Mouse (Mus musculus) heart, embryonic 15.5 days (tissue): Measurements from ENCODE around the gene 1700017N19Rik. TPM values are rescaled to one million over a fixed set of nuclear protein-coding genes. Genes with fewer than 3 reads are reported as not detected.
A peak's percentile ranks its signal among the peaks of the same experiment; 100 is the strongest.

Source experiments
- ATAC-seq: fragments of 200-750 bp; cut with Nextera tagmentation; replicated peaks from 2 replicates; pipeline ENCODE4 v1.8.0; 2017; ENCODE audit warnings: low read depth, moderate TSS enrichment; ENCODE audit not compliant: insufficient number of reproducible peaks, insufficient read depth, low FRiP score
- H3K27ac ChIP-seq: fragments of 300-500 bp; sonication (generic); 2 replicates; pipeline ENCODE4 v1.5.1; 2015; ENCODE audit warnings: mild to moderate bottlenecking, inconsistent platforms
- H3K27me3 ChIP-seq: fragments of 300-500 bp; sonication (generic); 2 replicates; pipeline ENCODE4 v1.6.1; 2015; ENCODE audit warnings: inconsistent platforms
- H3K36me3 ChIP-seq: fragments of 300-500 bp; sonication (generic); 2 replicates; pipeline ENCODE4 v1.6.1; 2015; ENCODE audit warnings: mild to moderate bottlenecking, inconsistent platforms
- H3K4me1 ChIP-seq: fragments of 300-500 bp; sonication (generic); replicated peaks from 2 replicates; pipeline ENCODE4 v1.6.1; 2015; ENCODE audit warnings: inconsistent platforms
- H3K4me2 ChIP-seq: fragments of 300-500 bp; sonication (generic); 2 replicates; pipeline ENCODE4 v1.6.1; 2015; ENCODE audit warnings: inconsistent platforms, mild to moderate bottlenecking, moderate library complexity
- H3K4me3 ChIP-seq: fragments of 300-500 bp; sonication (generic); 2 replicates; pipeline ENCODE4 v1.5.1; 2015; ENCODE audit warnings: mild to moderate bottlenecking, inconsistent platforms
- H3K9ac ChIP-seq: fragments of 300-500 bp; sonication (generic); 2 replicates; pipeline ENCODE4 v1.6.1; 2015; ENCODE audit warnings: mild to moderate bottlenecking, inconsistent platforms
- H3K9me3 ChIP-seq: fragments of 300-500 bp; sonication (generic); replicated peaks from 2 replicates; pipeline ENCODE4 v1.6.1; 2016; ENCODE audit warnings: inconsistent platforms
- WGBS: fragments of 180-500 bp; shearing (Covaris S2); methylation state at CpG from one replicate; pipeline ENCODE4 v1.1.7; 2015; ENCODE audit warnings: mixed read lengths; 5-methylcytosine and 5-hydroxymethylcytosine counted together
- polyA plus RNA-seq: library from polyadenylated mRNA; unstranded; fragments of >200 nt; fragmentation: Nextera tagmentation; extraction: Ambion mirVana; gene quantifications from 2 replicates; pipeline ENCODE4 v1.2.1, GENCODE M21; 2015

1700017N19Rik gene
- polyA plus RNA-seq, 1 experiment from 2014 or later = not detected

GRCm38 (mm10) chr10:100603511-100603910 is 13.2 kb downstream of the 1700017N19Rik start:
- Histone ChIP-seq H3K4me1 (no peaks in the 10 kb centered on the region), H3K9ac (no peak overlapping the region), H3K4me2 (no peak overlapping the region), H3K27me3 (no peaks in the 10 kb centered on the region), H3K36me3 (no peaks in the 10 kb centered on the region), H3K27ac (no peak overlapping the region), H3K4me3 (no peak overlapping the region), H3K9me3 (no peaks in the 10 kb centered on the region)
- no peak for ATAC-seq
- 83% methylated on average over 9 of the region's 9 CpGs for WGBS

- Histone ChIP-seq H3K36me3 (no peaks in the 10 kb centered on the region), H3K9me3 (no peaks in the 10 kb centered on the region), H3K27me3 (no peaks in the 10 kb centered on the region), H3K4me3 (no peak overlapping the region), H3K9ac (no peak overlapping the region), H3K4me2 (no peak overlapping the region), H3K4me1 (no peaks in the 10 kb centered on the region), H3K27ac (no peak overlapping the region)
- 52% methylated on average over 2 of the region's 2 CpGs for WGBS
- ATAC-seq = no peak
Measured at GRCm38 (mm10) chr10:100604254-100604653, 14.0 kb downstream of the 1700017N19Rik start.

GRCm38 (mm10) chr10:100617233-100617903 is 27.1 kb downstream of the 1700017N19Rik start:
- Histone ChIP-seq H3K36me3 (no peaks in the 10 kb centered on the region), H3K4me2 (no peak overlapping the region), H3K27ac (no peak overlapping the region), H3K27me3 (no peaks in the 10 kb centered on the region), H3K4me3 (no peak overlapping the region), H3K4me1 (no peaks in the 10 kb centered on the region), H3K9ac (no peak overlapping the region), H3K9me3 (no peaks in the 10 kb centered on the region)
- 65% methylated on average over 6 of the region's 6 CpGs for WGBS
- ATAC-seq = no peak

GRCm38 (mm10) chr10:100619474-100619873 is 29.2 kb downstream of the 1700017N19Rik start:
- Histone ChIP-seq H3K9me3 (no peaks in the 10 kb centered on the region), H3K4me1 (no peaks in the 10 kb centered on the region), H3K27ac (no peak overlapping the region), H3K36me3 (no peaks in the 10 kb centered on the region), H3K9ac (no peak overlapping the region), H3K27me3 (no peaks in the 10 kb centered on the region), H3K4me2 (no peak overlapping the region), H3K4me3 (no peak overlapping the region)
- no peak for ATAC-seq
- 77% methylated on average over 7 of the region's 7 CpGs for WGBS

- Histone ChIP-seq H3K4me2 (no peak overlapping the region), H3K36me3 (no peaks in the 10 kb centered on the region), H3K4me1 (no peaks in the 10 kb centered on the region), H3K9me3 (no peaks in the 10 kb centered on the region), H3K9ac (no peak overlapping the region), H3K27me3 (no peaks in the 10 kb centered on the region), H3K4me3 (no peak overlapping the region), H3K27ac (no peak overlapping the region)
- no peak for ATAC-seq
- 83% methylated on average over 12 of the region's 12 CpGs for WGBS
Measured at GRCm38 (mm10) chr10:100620040-100620439, 29.8 kb downstream of the 1700017N19Rik start.

GRCm38 (mm10) chr10:100622494-100622893 is 32.2 kb downstream of the 1700017N19Rik start:
- no peak overlapping the region for H3K4me2 ChIP-seq
- no peak overlapping the region for H3K27ac ChIP-seq
- H3K4me1 ChIP-seq = no peaks in the 10 kb centered on the region
- H3K27me3 ChIP-seq = no peaks in the 10 kb centered on the region
- no peak overlapping the region for H3K9ac ChIP-seq
- no peaks in the 10 kb centered on the region for H3K36me3 ChIP-seq
- no peaks in the 10 kb centered on the region for H3K9me3 ChIP-seq
- 65% methylated on average over 3 of the region's 3 CpGs for WGBS
- H3K4me3 ChIP-seq = no peak overlapping the region
- ATAC-seq = no peak

GRCm38 (mm10) chr10:100629762-100630438 is 39.6 kb downstream of the 1700017N19Rik start:
- Histone ChIP-seq H3K27ac (no peak overlapping the region), H3K9me3 (no peaks in the 10 kb centered on the region), H3K27me3 (no peaks in the 10 kb centered on the region), H3K4me3 (peak overlapping the region; percentile 17), H3K36me3 (no peaks in the 10 kb centered on the region), H3K4me1 (no peaks in the 10 kb centered on the region), H3K9ac (peak overlapping the region; percentile 28; the same call in 1 of the 2 replicates), H3K4me2 (peak overlapping the region; percentile 49)
- no peak for ATAC-seq
- 24% methylated on average over 20 of the region's 20 CpGs for WGBS

- H3K9ac ChIP-seq = no peak overlapping the region
- H3K4me3 ChIP-seq = no peak overlapping the region
- no peak for ATAC-seq
- no peak overlapping the region for H3K4me2 ChIP-seq
- no peaks in the 10 kb centered on the region for H3K36me3 ChIP-seq
- H3K4me1 ChIP-seq = no peaks in the 10 kb centered on the region
- no peaks in the 10 kb centered on the region for H3K27me3 ChIP-seq
- 69% methylated on average over 3 of the region's 3 CpGs for WGBS
- no peaks in the 10 kb centered on the region for H3K9me3 ChIP-seq
- H3K27ac ChIP-seq = no peak overlapping the region
Measured at GRCm38 (mm10) chr10:100642887-100643286, 52.6 kb downstream of the 1700017N19Rik start.

- H3K27ac ChIP-seq = no peak overlapping the region
- no peaks in the 10 kb centered on the region for H3K4me1 ChIP-seq
- H3K4me3 ChIP-seq = no peak overlapping the region
- H3K27me3 ChIP-seq = no peaks in the 10 kb centered on the region
- no peaks in the 10 kb centered on the region for H3K9me3 ChIP-seq
- no peak overlapping the region for H3K9ac ChIP-seq
- H3K36me3 ChIP-seq = no peaks in the 10 kb centered on the region
- H3K4me2 ChIP-seq = no peak overlapping the region
- 69% methylated on average over 4 of the region's 4 CpGs for WGBS
- ATAC-seq = no peak
Measured at GRCm38 (mm10) chr10:100645331-100645935, 55.1 kb downstream of the 1700017N19Rik start.

GRCm38 (mm10) chr10:100654183-100654582 is 63.9 kb downstream of the 1700017N19Rik start:
- Histone ChIP-seq H3K36me3 (no peaks in the 10 kb centered on the region), H3K27ac (no peak overlapping the region), H3K9ac (no peak overlapping the region), H3K9me3 (no peaks in the 10 kb centered on the region), H3K4me1 (no peaks in the 10 kb centered on the region), H3K27me3 (no peaks in the 10 kb centered on the region), H3K4me2 (no peak overlapping the region), H3K4me3 (no peak overlapping the region)
- ATAC-seq = no peak

- ATAC-seq = no peak
- no peaks in the 10 kb centered on the region for H3K27me3 ChIP-seq
- no peak overlapping the region for H3K9ac ChIP-seq
- H3K27ac ChIP-seq = no peak overlapping the region
- H3K36me3 ChIP-seq = no peaks in the 10 kb centered on the region
- WGBS = 70% methylated on average over 2 of the region's 2 CpGs
- no peak overlapping the region for H3K4me3 ChIP-seq
- no peaks in the 10 kb centered on the region for H3K4me1 ChIP-seq
- no peak overlapping the region for H3K4me2 ChIP-seq
- H3K9me3 ChIP-seq = no peaks in the 10 kb centered on the region
Measured at GRCm38 (mm10) chr10:100661970-100662590, 71.8 kb downstream of the 1700017N19Rik start.
